Mouse (Mus musculus) layer of hippocampus, adult 6 months (tissue): ENCODE results near the gene 1110025L11Rik. TPM values are rescaled to one million over a fixed set of nuclear protein-coding genes. Genes with fewer than 3 reads are reported as not detected.

Experiments used
- long read RNA-seq, 2 experiments: library from polyadenylated mRNA; unstranded; transcript quantifications; one replicate each; pipeline ENCODE4 v2.0.0; 2019 to 2020
- polyA plus RNA-seq: library from polyadenylated mRNA; unstranded; fragments of <200 nt; fragmentation: Nextera tagmentation; gene quantifications from 2 replicates; pipeline ENCODE4 v1.2.3, GENCODE M21; 2021

1110025L11Rik gene
- polyA plus RNA-seq: not detected in 2 replicates
- long read RNA-seq, experiment 1: 0 reads
- long read RNA-seq, experiment 2: 0 reads

GRCm38 (mm10) chr16:89063902-89064301, at the start of gene 1110025L11Rik:
Gene 1110025L11Rik, minus strand, starts transcription at chr16:89064002.

DNA sequence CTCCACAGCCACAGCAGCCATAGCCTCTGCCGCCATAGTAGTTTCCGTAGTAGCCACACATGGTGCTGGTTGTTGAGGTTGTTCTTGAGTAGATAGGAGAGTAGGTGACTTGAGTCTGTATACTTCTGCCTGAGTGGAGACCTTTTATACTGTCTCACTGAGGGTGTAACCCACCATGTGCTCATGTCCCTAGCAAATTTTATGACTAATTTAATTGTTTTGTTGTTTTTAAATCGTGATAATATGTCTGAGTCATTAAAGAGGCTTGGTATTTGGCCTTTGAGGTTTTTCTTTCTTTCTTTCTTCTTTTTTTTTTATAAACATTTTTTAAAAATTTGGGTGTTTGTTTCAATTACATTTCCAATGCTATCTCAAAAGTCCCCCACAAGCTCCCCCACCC, 16.0 kb downstream of the 1110025L11Rik start, which contains the start of gene Krtap6-5:
Krtap6-5 (minus strand) TSS at position 101 of the 400 bp plus-strand sequence.

DNA sequence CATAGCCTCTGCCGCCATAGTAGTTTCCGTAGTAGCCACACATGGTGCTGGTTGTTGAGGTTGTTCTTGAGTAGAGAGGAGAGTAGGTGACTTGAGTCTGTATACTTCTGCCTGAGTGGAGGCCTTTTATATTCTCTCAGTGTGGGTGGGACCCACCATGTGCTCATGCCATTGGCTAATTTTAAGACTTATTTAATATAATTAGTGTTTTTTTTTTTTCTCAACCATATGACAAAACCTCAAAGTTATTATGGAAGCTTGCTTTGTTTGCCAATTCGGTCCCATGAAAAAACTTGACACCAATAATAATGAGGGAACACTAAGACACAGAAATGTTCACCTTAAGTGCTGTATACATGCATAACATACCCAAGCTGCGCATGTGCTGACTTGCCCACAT, 22.4 kb downstream of the 1110025L11Rik start, which contains the start of gene Gm10228:
Gm10228 (minus strand) TSS at position 101 of the 400 bp plus-strand sequence.

GRCm38 (mm10) chr16:89031399-89031798, 32.4 kb downstream of the 1110025L11Rik start, which contains the start of gene Krtap6-1:
Gene Krtap6-1, plus strand, starts transcription at chr16:89031699.

GRCm38 (mm10) chr16:89014984-89015383, 48.8 kb downstream of the 1110025L11Rik start, which contains the start of gene Gm10229:
Gene Gm10229, plus strand, starts transcription at chr16:89015284.

Other genes with a start within 250 kb of the 1110025L11Rik start
- gene Krtap15, start 243.8 kb downstream of the 1110025L11Rik start, polyA plus RNA-seq: not detected in 2 replicates
- not detected in 2 replicates for gene Krtap14, start 237.9 kb downstream of the 1110025L11Rik start, polyA plus RNA-seq
- gene Krtap19-1, start 194.6 kb downstream of the 1110025L11Rik start, polyA plus RNA-seq: not detected in 2 replicates
- not detected in 2 replicates for gene Krtap19-2, start 189.7 kb downstream of the 1110025L11Rik start, polyA plus RNA-seq
- gene Krtap19-3, start 186.0 kb downstream of the 1110025L11Rik start, polyA plus RNA-seq: not detected in 2 replicates
- not detected in 2 replicates for gene Krtap19-4, start 178.9 kb downstream of the 1110025L11Rik start, polyA plus RNA-seq
- not detected in 2 replicates for gene Krtap19-5, start 167.5 kb downstream of the 1110025L11Rik start, polyA plus RNA-seq
- gene Krtap19-9b, start 131.7 kb downstream of the 1110025L11Rik start, polyA plus RNA-seq: not detected in 2 replicates
- not detected in 2 replicates for gene Krtap16-3, start 101.1 kb downstream of the 1110025L11Rik start, polyA plus RNA-seq
- not detected in 2 replicates for gene Krtap22-2, start 53.2 kb downstream of the 1110025L11Rik start, polyA plus RNA-seq
- not detected in 2 replicates for gene Gm10229, start 48.7 kb downstream of the 1110025L11Rik start, polyA plus RNA-seq
- gene Krtap6-1, start 32.3 kb downstream of the 1110025L11Rik start, polyA plus RNA-seq: not detected in 2 replicates
- gene Gm10228, start 22.5 kb downstream of the 1110025L11Rik start, polyA plus RNA-seq: not detected in 2 replicates
- gene Krtap6-5, start 16.1 kb downstream of the 1110025L11Rik start, polyA plus RNA-seq: not detected in 2 replicates
- not detected in 2 replicates for gene Krtap6-3, start 20.0 kb upstream of the 1110025L11Rik start, polyA plus RNA-seq
- not detected in 2 replicates for gene Gm6358, start 76.8 kb upstream of the 1110025L11Rik start, polyA plus RNA-seq
- gene Gm10061, start 87.1 kb upstream of the 1110025L11Rik start, polyA plus RNA-seq: not detected in 2 replicates
- not detected in 2 replicates for gene Gm9789, start 94.0 kb upstream of the 1110025L11Rik start, polyA plus RNA-seq
- gene Gm7735, start 105.5 kb upstream of the 1110025L11Rik start, polyA plus RNA-seq: not detected in 2 replicates
- gene 1110057P08Rik, start 110.7 kb upstream of the 1110025L11Rik start, polyA plus RNA-seq: not detected in 2 replicates
- gene Krtap20-2, start 141.9 kb upstream of the 1110025L11Rik start, polyA plus RNA-seq: not detected in 2 replicates